Mouse (Mus musculus): ENCODE measurements around the gene Fam71b. TPM values are rescaled to one million over a fixed set of nuclear protein-coding genes. Genes with fewer than 3 reads are reported as not detected.

The Fam71b gene
- total and polyA plus RNA-seq, 2 experiments from 2014 or later = not detected

- Histone ChIP-seq H3K27me3 (ENCODE audit: control insufficient read depth, insufficient read depth, low read length) (no peaks in the 10 kb centered on the region), H3K4me1 (ENCODE audit: control insufficient read depth, insufficient read depth) (no peaks in the 10 kb centered on the region), H3K36me3 (replicated peaks; ENCODE audit: control insufficient read depth, insufficient read depth, low read length) (no peaks in the 10 kb centered on the region), H3K9me3 (replicated peaks; ENCODE audit: control insufficient read depth, low read length) (no peaks in the 10 kb centered on the region), H3K9ac (replicated peaks; ENCODE audit: low read depth, low read length) (no peak overlapping the region), H3K27ac (ENCODE audit: low read depth) (no peak overlapping the region), H3K4me3 (ENCODE audit: low read depth, low read length) (no peak overlapping the region), H3K4me2 (ENCODE audit: low read depth, low read length) (no peak overlapping the region)
- TF ChIP-seq CTCF (IDR thresholded peaks at IDR 0.05; ENCODE audit: low read depth) (no peak), EP300 (IDR thresholded peaks at IDR 0.05; ENCODE audit: low read depth) (no peak)
- WGBS = 90% methylated on average over 4 of the region's 4 CpGs
- no peak for ATAC-seq (ENCODE audit: insufficient read depth, low read depth)
- DNase-seq (ENCODE audit: low spot score) = no peak
These were observed 25.9 kb upstream of the Fam71b start for GRCm38 (mm10) chr11:46370457-46370856.

GRCm38 (mm10) chr11:46371250-46371649 is 25.1 kb upstream of the Fam71b start:
- H3K9me3 ChIP-seq (replicated peaks; ENCODE audit: control insufficient read depth, low read length) = no peaks in the 10 kb centered on the region
- no peak overlapping the region for H3K27ac ChIP-seq (ENCODE audit: low read depth)
- no peak for TF ChIP-seq CTCF (IDR thresholded peaks at IDR 0.05; ENCODE audit: low read depth)
- no peak for TF ChIP-seq EP300 (IDR thresholded peaks at IDR 0.05; ENCODE audit: low read depth)
- H3K27me3 ChIP-seq (ENCODE audit: control insufficient read depth, insufficient read depth, low read length) = no peaks in the 10 kb centered on the region
- 85% methylated on average over 8 of the region's 8 CpGs for WGBS
- no peaks in the 10 kb centered on the region for H3K4me1 ChIP-seq (ENCODE audit: control insufficient read depth, insufficient read depth)
- H3K9ac ChIP-seq (replicated peaks; ENCODE audit: low read depth, low read length) = no peak overlapping the region
- no peak overlapping the region for H3K4me3 ChIP-seq (ENCODE audit: low read depth, low read length)
- ATAC-seq (ENCODE audit: insufficient read depth, low read depth) = no peak
- no peak overlapping the region for H3K4me2 ChIP-seq (ENCODE audit: low read depth, low read length)
- DNase-seq (ENCODE audit: low spot score) = no peak
- no peaks in the 10 kb centered on the region for H3K36me3 ChIP-seq (replicated peaks; ENCODE audit: control insufficient read depth, insufficient read depth, low read length)

- no peak for ATAC-seq (ENCODE audit: insufficient read depth, low read depth)
- 76% methylated on average over 8 of the region's 8 CpGs for WGBS
- TF ChIP-seq CTCF (IDR thresholded peaks at IDR 0.05; ENCODE audit: low read depth) (no peak), EP300 (IDR thresholded peaks at IDR 0.05; ENCODE audit: low read depth) (no peak)
- H3K36me3 ChIP-seq (replicated peaks; ENCODE audit: control insufficient read depth, insufficient read depth, low read length) = no peaks in the 10 kb centered on the region
- DNase-seq (ENCODE audit: low spot score) = no peak
- no peaks in the 10 kb centered on the region for H3K9me3 ChIP-seq (replicated peaks; ENCODE audit: control insufficient read depth, low read length)
- H3K9ac ChIP-seq (replicated peaks; ENCODE audit: low read depth, low read length) = no peak overlapping the region
- H3K27ac ChIP-seq (ENCODE audit: low read depth) = no peak overlapping the region
- no peak overlapping the region for H3K4me3 ChIP-seq (ENCODE audit: low read depth, low read length)
- no peaks in the 10 kb centered on the region for H3K4me1 ChIP-seq (ENCODE audit: control insufficient read depth, insufficient read depth)
- H3K4me2 ChIP-seq (ENCODE audit: low read depth, low read length) = no peak overlapping the region
- no peaks in the 10 kb centered on the region for H3K27me3 ChIP-seq (ENCODE audit: control insufficient read depth, insufficient read depth, low read length)
These were observed 23.9 kb upstream of the Fam71b start for GRCm38 (mm10) chr11:46372331-46372953.

DNA sequence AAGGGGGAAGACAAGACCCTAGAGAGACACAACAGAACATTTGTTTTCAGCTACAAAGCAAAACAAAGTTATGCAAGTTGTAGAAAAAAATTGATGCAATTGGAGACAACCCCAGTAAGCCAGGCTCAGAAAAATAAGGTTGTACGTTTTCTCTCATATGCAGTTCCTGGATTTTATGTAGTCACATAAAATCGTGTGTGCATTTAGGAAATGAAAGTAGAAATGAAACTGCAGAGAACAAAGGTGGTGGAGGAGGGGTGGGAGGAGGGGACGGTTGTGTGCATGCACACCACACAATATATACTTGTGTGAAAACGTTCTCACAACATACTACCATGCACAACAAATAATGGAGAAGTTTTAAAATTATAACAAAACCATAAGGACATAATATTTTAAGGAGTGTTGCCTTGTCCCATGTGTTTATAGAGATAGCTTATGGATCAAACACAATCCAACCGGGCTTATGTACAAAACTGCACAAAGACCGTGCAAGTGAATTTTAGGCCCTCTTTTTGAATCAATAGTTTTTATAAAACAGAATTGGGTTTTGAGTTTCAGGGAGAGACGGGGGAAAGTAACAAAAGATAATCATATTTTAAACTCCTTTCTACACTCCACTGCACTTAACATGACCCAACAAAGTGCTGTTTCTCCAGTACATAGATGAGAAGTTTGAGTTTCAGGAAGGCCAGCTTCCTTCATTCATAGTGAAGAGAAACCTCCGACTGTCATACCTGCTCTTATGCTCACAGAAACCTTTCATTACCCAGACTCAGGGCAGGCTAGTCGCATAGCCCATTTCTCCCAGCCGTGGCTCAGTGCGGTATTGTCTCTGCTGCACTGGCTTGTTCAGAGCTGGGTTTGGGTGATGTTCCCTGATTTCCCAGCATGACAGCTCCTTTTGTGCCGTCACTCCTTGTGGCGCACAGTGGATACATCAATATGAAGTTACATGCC is 23.0 kb upstream of the Fam71b start:
- no peak overlapping the region for H3K4me2 ChIP-seq (ENCODE audit: low read depth, low read length)
- no peaks in the 10 kb centered on the region for H3K36me3 ChIP-seq (replicated peaks; ENCODE audit: control insufficient read depth, insufficient read depth, low read length)
- DNase-seq (ENCODE audit: low spot score) (no peak), ATAC-seq (ENCODE audit: insufficient read depth, low read depth) (no peak)
- H3K9ac ChIP-seq (replicated peaks; ENCODE audit: low read depth, low read length) = no peak overlapping the region
- TF ChIP-seq CTCF (IDR thresholded peaks at IDR 0.05; ENCODE audit: low read depth) (no peak), EP300 (IDR thresholded peaks at IDR 0.05; ENCODE audit: low read depth) (no peak)
- no peak overlapping the region for H3K27ac ChIP-seq (ENCODE audit: low read depth)
- 78% methylated on average over 13 of the region's 13 CpGs for WGBS
- no peak overlapping the region for H3K4me3 ChIP-seq (ENCODE audit: low read depth, low read length)
- H3K9me3 ChIP-seq (replicated peaks; ENCODE audit: control insufficient read depth, low read length) = no peaks in the 10 kb centered on the region
- H3K4me1 ChIP-seq (ENCODE audit: control insufficient read depth, insufficient read depth) = no peaks in the 10 kb centered on the region
- no peaks in the 10 kb centered on the region for H3K27me3 ChIP-seq (ENCODE audit: control insufficient read depth, insufficient read depth, low read length)

- no peak overlapping the region for H3K27ac ChIP-seq (ENCODE audit: low read depth)
- WGBS = 81% methylated on average over 8 of the region's 8 CpGs
- H3K27me3 ChIP-seq (ENCODE audit: control insufficient read depth, insufficient read depth, low read length) = no peaks in the 10 kb centered on the region
- H3K4me3 ChIP-seq (ENCODE audit: low read depth, low read length) = no peak overlapping the region
- ATAC-seq (ENCODE audit: insufficient read depth, low read depth) = no peak
- H3K9ac ChIP-seq (replicated peaks; ENCODE audit: low read depth, low read length) = no peak overlapping the region
- H3K4me2 ChIP-seq (ENCODE audit: low read depth, low read length) = no peak overlapping the region
- no peaks in the 10 kb centered on the region for H3K36me3 ChIP-seq (replicated peaks; ENCODE audit: control insufficient read depth, insufficient read depth, low read length)
- TF ChIP-seq EP300 (IDR thresholded peaks at IDR 0.05; ENCODE audit: low read depth) = no peak
- no peak for TF ChIP-seq CTCF (IDR thresholded peaks at IDR 0.05; ENCODE audit: low read depth)
- no peak for DNase-seq (ENCODE audit: low spot score)
- no peaks in the 10 kb centered on the region for H3K9me3 ChIP-seq (replicated peaks; ENCODE audit: control insufficient read depth, low read length)
- H3K4me1 ChIP-seq (ENCODE audit: control insufficient read depth, insufficient read depth) = no peaks in the 10 kb centered on the region
These were observed 21.3 kb upstream of the Fam71b start for GRCm38 (mm10) chr11:46375015-46375414.
